ENCODE assay signal across 8 mouse cellular contexts in the genomic region with DNA sequence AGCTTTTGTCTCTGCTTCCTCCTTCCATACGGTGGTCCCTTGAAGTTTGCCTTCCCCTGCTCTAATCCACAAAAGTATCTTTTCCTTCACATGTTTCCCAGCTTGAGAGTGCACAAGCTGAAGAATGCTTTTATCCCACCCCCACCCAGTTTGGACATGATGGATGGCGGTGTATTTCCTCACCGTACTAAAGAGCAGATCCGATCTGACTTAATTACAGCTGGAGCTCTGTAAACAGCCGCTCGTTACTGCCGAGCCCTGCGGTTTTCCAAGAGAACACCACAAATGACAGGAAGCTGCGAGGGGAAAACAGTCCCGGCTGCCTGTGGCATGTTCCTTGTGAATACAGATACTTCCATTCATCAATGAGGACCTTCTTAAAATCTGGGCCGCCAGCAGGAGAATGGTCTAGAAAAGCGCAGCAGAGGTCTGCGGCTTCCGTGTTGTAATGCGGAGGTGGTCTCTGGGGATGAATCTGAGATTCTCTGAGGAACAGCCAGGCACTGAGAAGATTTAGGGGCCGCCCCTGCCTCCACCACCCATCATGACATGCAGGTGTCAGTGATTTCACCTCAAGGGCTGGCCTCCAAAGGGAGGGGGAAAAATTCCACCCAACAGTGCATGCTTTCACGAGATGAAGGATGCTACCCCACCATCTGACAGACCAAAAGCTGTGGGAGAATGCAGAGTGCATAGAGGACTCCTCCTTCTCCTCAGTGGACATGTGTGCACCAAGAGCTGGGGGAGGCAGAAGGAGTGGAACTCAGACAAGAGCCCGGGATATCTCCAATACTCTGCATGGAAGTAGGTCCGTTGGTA.
DNase-seq lines count a peak whose midpoint lies in the region; ATAC-seq lines count a peak whose summit lies in the region.

No protein-coding gene starts in this region.

- no peaks in the 10 kb centered on the region for H3K36me3 ChIP-seq in heart, embryonic 12.5 days
- H3K36me3 ChIP-seq in forebrain, embryonic 14.5 days (ENCODE audit: control insufficient read depth, insufficient read depth, low read length) = no peaks in the 10 kb centered on the region
- H3K36me3 ChIP-seq in kidney, embryonic 16.5 days (ENCODE audit: insufficient read depth, low read length) = no peaks in the 10 kb centered on the region
- H3K36me3 ChIP-seq in midbrain, embryonic 14.5 days (ENCODE audit: control insufficient read depth, insufficient read depth, low read length) = no peaks in the 10 kb centered on the region

- no peaks in the 10 kb centered on the region for H3K9me3 ChIP-seq in heart, embryonic 12.5 days (replicated peaks)
- H3K9me3 ChIP-seq in forebrain, embryonic 14.5 days (replicated peaks; ENCODE audit: control insufficient read depth, low read length) = no peaks in the 10 kb centered on the region
- no peaks in the 10 kb centered on the region for H3K9me3 ChIP-seq in kidney, embryonic 16.5 days (ENCODE audit: low read length)
- H3K9me3 ChIP-seq in midbrain, embryonic 14.5 days (ENCODE audit: control insufficient read depth, low read length) = no peaks in the 10 kb centered on the region

- no peak for DNase-seq in heart, postnatal 36 days
- DNase-seq in MN1 (ENCODE audit: low spot score) = peak; percentile 57
- DNase-seq in forebrain, embryonic 14.5 days (ENCODE audit: low spot score) = peak; percentile 46
- DNase-seq in midbrain, embryonic 14.5 days = peak; percentile 23
- DNase-seq in cerebellum, adult 9-11 months = no peak
- DNase-seq in layer of hippocampus, adult 9-11 months = no peak

- peak overlapping the region; percentile 55; the same call in 1 of the 2 replicates for H3K9ac ChIP-seq in heart, embryonic 12.5 days
- H3K9ac ChIP-seq in forebrain, embryonic 14.5 days (ENCODE audit: low read length) = peak overlapping the region; percentile 26; the same call in 1 of the 2 replicates
- peak overlapping the region; percentile 54 for H3K9ac ChIP-seq in kidney, embryonic 16.5 days (replicated peaks; ENCODE audit: low read length)
- H3K9ac ChIP-seq in midbrain, embryonic 14.5 days (replicated peaks; ENCODE audit: low read length) = no peak overlapping the region

- 35% methylated on average over 19 of the region's 19 CpGs for WGBS in heart, embryonic 12.5 days
- WGBS in forebrain, embryonic 14.5 days = 22% methylated on average over 19 of the region's 19 CpGs
- 11% methylated on average over 19 of the region's 19 CpGs for WGBS in kidney, embryonic 16.5 days
- 66% methylated on average over 19 of the region's 19 CpGs for WGBS in midbrain, embryonic 14.5 days

- peak overlapping the region; percentile 61 for H3K4me2 ChIP-seq in heart, embryonic 12.5 days
- H3K4me2 ChIP-seq in forebrain, embryonic 14.5 days (ENCODE audit: low read length) = peak overlapping the region; percentile 41
- peak overlapping the region; percentile 59 for H3K4me2 ChIP-seq in kidney, embryonic 16.5 days (replicated peaks; ENCODE audit: low read depth, low read length)
- peak overlapping the region; percentile 7; the same call in 1 of the 2 replicates for H3K4me2 ChIP-seq in midbrain, embryonic 14.5 days (ENCODE audit: low read length)

- peaks cover 7% of the 10 kb centered on the region for H3K4me1 ChIP-seq in heart, embryonic 12.5 days (replicated peaks)
- peaks cover 6% of the 10 kb centered on the region; the same call in 1 of the 2 replicates for H3K4me1 ChIP-seq in forebrain, embryonic 14.5 days (ENCODE audit: control insufficient read depth, insufficient read depth, low read length)
- H3K4me1 ChIP-seq in kidney, embryonic 16.5 days (ENCODE audit: insufficient read depth, low read length) = peaks cover 15% of the 10 kb centered on the region
- H3K4me1 ChIP-seq in midbrain, embryonic 14.5 days (ENCODE audit: control insufficient read depth, insufficient read depth, low read length) = peaks cover 11% of the 10 kb centered on the region

- H3K27ac ChIP-seq in heart, embryonic 12.5 days (ENCODE audit: poor library complexity, severe bottlenecking) = no peak overlapping the region
- no peak overlapping the region for H3K27ac ChIP-seq in forebrain, embryonic 14.5 days (ENCODE audit: low read depth, low read length)
- peak overlapping the region; percentile 44 for H3K27ac ChIP-seq in kidney, embryonic 16.5 days (ENCODE audit: low read length)
- no peak overlapping the region for H3K27ac ChIP-seq in midbrain, embryonic 14.5 days (replicated peaks; ENCODE audit: low read depth, low read length)

- ATAC-seq in heart, embryonic 12.5 days (ENCODE audit: insufficient number of reproducible peaks, low FRiP score) = no peak
- ATAC-seq in forebrain, embryonic 14.5 days = 0 out of 2 replicates have a peak, but pooled peaks have one; percentile 24
- ATAC-seq in kidney, embryonic 16.5 days (ENCODE audit: low FRiP score, low TSS enrichment) = peak; percentile 92
- ATAC-seq in midbrain, embryonic 14.5 days (ENCODE audit: low FRiP score, low TSS enrichment) = no peak

- H3K27me3 ChIP-seq in heart, embryonic 12.5 days (replicated peaks) = no peaks in the 10 kb centered on the region
- no peaks in the 10 kb centered on the region for H3K27me3 ChIP-seq in forebrain, embryonic 14.5 days (replicated peaks; ENCODE audit: control insufficient read depth, insufficient read depth, low read length)
- H3K27me3 ChIP-seq in kidney, embryonic 16.5 days (ENCODE audit: insufficient read depth, low read length) = no peaks in the 10 kb centered on the region; the same call in 1 of the 2 replicates
- no peaks in the 10 kb centered on the region for H3K27me3 ChIP-seq in midbrain, embryonic 14.5 days (ENCODE audit: control insufficient read depth, insufficient read depth, low read length)

- intact Hi-C loops in heart, postnatal 36 days (cut with DNase I) = no loop called here

- H3K4me3 ChIP-seq in heart, embryonic 12.5 days = peak overlapping the region; percentile 5; the same call in 1 of the 2 replicates
- H3K4me3 ChIP-seq in forebrain, embryonic 14.5 days (ENCODE audit: low read depth, low read length) = no peak overlapping the region
- H3K4me3 ChIP-seq in kidney, embryonic 16.5 days (ENCODE audit: low read length) = peak overlapping the region; percentile 28
- H3K4me3 ChIP-seq in midbrain, embryonic 14.5 days (replicated peaks; ENCODE audit: low read depth, low read length) = no peak overlapping the region

Comparison
In these comparisons a context has a peak if more than half of its experiments do, and no peak if none do; other contexts are left out.
1. ATAC-seq: peak in forebrain, embryonic 14.5 days (single experiment) and kidney, embryonic 16.5 days (single experiment); none in heart, embryonic 12.5 days (single experiment) and midbrain, embryonic 14.5 days (single experiment).
2. H3K4me2 ChIP-seq: peak in every context shown above with its lines; median percentile 61 in heart, embryonic 12.5 days; 59 in kidney, embryonic 16.5 days; 41 in forebrain, embryonic 14.5 days; 7 in midbrain, embryonic 14.5 days.
3. H3K4me3 ChIP-seq: peak in heart, embryonic 12.5 days (single experiment) and kidney, embryonic 16.5 days (single experiment); none in forebrain, embryonic 14.5 days (single experiment) and midbrain, embryonic 14.5 days (single experiment).
4. DNase-seq: peak in MN1 (single experiment), forebrain, embryonic 14.5 days (single experiment) and midbrain, embryonic 14.5 days (single experiment); none in heart, postnatal 36 days (0 of 2), cerebellum, adult 9-11 months (single experiment) and layer of hippocampus, adult 9-11 months (single experiment).